Mouse (Mus musculus): ENCODE measurements at regions not wholly inside any gene's neighbourhood (a gene's known extent, or its start where the extent isn't known, plus 50 kb on each side); places are given as distances from the start of the nearest gene placed in this dataset.

- H3K27ac ChIP-seq (ENCODE audit: low read depth, low read length): 0 out of 2 replicates have a peak overlapping the region, but pooled peaks have one; percentile 29
- peak; percentile 85 for ATAC-seq
- no peak overlapping the region for H3K9ac ChIP-seq
- no peaks in the 10 kb centered on the region for H3K9me3 ChIP-seq (ENCODE audit: low read length)
- H3K27me3 ChIP-seq (ENCODE audit: insufficient read depth, low read length): no peaks in the 10 kb centered on the region
- no peak overlapping the region for H3K4me2 ChIP-seq (ENCODE audit: low read depth)
- no peaks in the 10 kb centered on the region for H3K36me3 ChIP-seq (ENCODE audit: insufficient read depth)
- no peak overlapping the region for H3K4me3 ChIP-seq (ENCODE audit: low read depth, low read length)
- peak; percentile 63 for DNase-seq
- WGBS: 27% methylated on average over 6 of the region's 6 CpGs
- no peaks in the 10 kb centered on the region for H3K4me1 ChIP-seq (ENCODE audit: insufficient read depth)
- no peak for TF ChIP-seq CTCF (IDR thresholded peaks at IDR 0.05; ENCODE audit: low read depth)
These were observed 287.8 kb upstream of the Vrk2 start for GRCm38 (mm10) chr11:26881635-26882034.
